Mouse (Mus musculus): Measurements from ENCODE around the gene Cped1. TPM values are rescaled to one million over a fixed set of nuclear protein-coding genes. Genes with fewer than 3 reads are reported as not detected.
"Not testable (repeated sequence)": the region's sequence is repeated elsewhere in the genome, so short reads cannot be mapped to it uniquely, and the experiment has no call there.

Gene Cped1
- polyA plus RNA-seq, 1 experiment from 2014 or later: 25.0 TPM

DNA sequence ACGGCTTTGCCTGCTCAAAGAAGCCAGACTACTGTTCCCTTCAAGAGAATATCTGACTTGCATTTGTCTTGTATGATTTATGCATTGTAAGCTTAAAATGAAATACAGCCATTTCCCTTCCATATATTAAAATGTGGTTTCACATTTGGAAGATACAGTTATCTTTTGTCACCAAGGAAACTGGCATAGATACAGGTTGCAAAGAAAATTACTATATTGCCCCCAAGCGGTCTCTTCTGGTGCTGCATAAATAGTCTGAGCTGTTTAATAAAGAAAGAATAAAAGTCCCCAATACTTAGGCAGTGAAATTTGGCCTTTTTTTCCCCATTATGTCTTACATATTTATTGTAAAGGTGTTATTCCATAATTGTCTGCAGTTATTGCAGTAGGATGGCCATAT, 112.0 kb downstream of the Cped1 start:
- whole genome bisulfite sequencing: 33% methylated on average over 2 of the region's 2 CpGs
- H3K9ac ChIP-seq: no peak overlapping the region
- no peaks in the 10 kb centered on the region for H3K9me3 ChIP-seq
- no peaks in the 10 kb centered on the region for H3K36me3 ChIP-seq
- no peak overlapping the region for H3K4me3 ChIP-seq
- no peak for ATAC-seq (ENCODE audit: borderline replicate concordance, extremely low read depth, low FRiP score, low TSS enrichment)
- no peak overlapping the region for H3K27ac ChIP-seq
- no peak overlapping the region for H3K4me2 ChIP-seq
- H3K27me3 ChIP-seq: no peaks in the 10 kb centered on the region
- H3K4me1 ChIP-seq: no peaks in the 10 kb centered on the region

- H3K27ac ChIP-seq: no peak overlapping the region
- H3K36me3 ChIP-seq: no peaks in the 10 kb centered on the region
- no peak for ATAC-seq (ENCODE audit: borderline replicate concordance, extremely low read depth, low FRiP score, low TSS enrichment)
- WGBS: 70% methylated on average over 5 of the region's 5 CpGs
- H3K4me1 ChIP-seq: no peaks in the 10 kb centered on the region
- no peak overlapping the region for H3K9ac ChIP-seq
- no peak overlapping the region for H3K4me2 ChIP-seq
- no peak overlapping the region for H3K4me3 ChIP-seq
- no peaks in the 10 kb centered on the region for H3K27me3 ChIP-seq
- no peaks in the 10 kb centered on the region for H3K9me3 ChIP-seq
Observed at GRCm38 (mm10) chr6:22099832-22100231, 114.1 kb downstream of the Cped1 start.

DNA sequence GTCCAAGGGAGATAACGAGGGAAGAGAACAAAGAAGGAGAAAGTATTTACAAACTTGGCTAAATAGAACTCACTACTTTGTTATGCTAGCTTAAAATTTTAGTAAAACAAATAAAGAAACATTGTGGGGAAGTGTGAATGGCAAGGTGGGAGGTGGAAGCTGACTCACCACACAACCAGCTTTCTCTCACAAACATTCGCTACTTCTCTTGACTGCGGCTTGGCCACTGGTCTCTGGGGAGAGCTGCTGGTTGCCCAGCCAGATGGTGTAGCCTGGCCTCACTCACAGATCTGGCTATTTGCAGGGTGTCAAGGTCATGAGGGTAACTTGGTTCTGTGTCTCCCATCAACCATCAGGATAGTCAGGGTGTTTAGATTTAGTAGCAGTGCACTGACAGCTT, 116.2 kb downstream of the Cped1 start:
- Histone ChIP-seq H3K27me3 (no peaks in the 10 kb centered on the region), H3K4me1 (no peaks in the 10 kb centered on the region), H3K36me3 (no peaks in the 10 kb centered on the region), H3K9ac (no peak overlapping the region), H3K4me3 (no peak overlapping the region), H3K27ac (no peak overlapping the region), H3K9me3 (no peaks in the 10 kb centered on the region), H3K4me2 (no peak overlapping the region)
- 59% methylated on average over 3 of the region's 3 CpGs for WGBS
- ATAC-seq (ENCODE audit: borderline replicate concordance, extremely low read depth, low FRiP score, low TSS enrichment): no peak

GRCm38 (mm10) chr6:22102752-22103151, 117.0 kb downstream of the Cped1 start:
- 85% methylated on average over 4 of the region's 4 CpGs for WGBS
- H3K27me3 ChIP-seq: no peaks in the 10 kb centered on the region
- ATAC-seq (ENCODE audit: borderline replicate concordance, extremely low read depth, low FRiP score, low TSS enrichment): no peak

GRCm38 (mm10) chr6:22103713-22104112, 118.0 kb downstream of the Cped1 start:
- H3K9ac ChIP-seq: no peak overlapping the region
- H3K36me3 ChIP-seq: no peaks in the 10 kb centered on the region
- 87% methylated on average over 3 of the region's 3 CpGs for WGBS
- H3K4me1 ChIP-seq: no peaks in the 10 kb centered on the region
- H3K4me3 ChIP-seq: no peak overlapping the region
- no peaks in the 10 kb centered on the region for H3K9me3 ChIP-seq
- no peaks in the 10 kb centered on the region for H3K27me3 ChIP-seq
- ATAC-seq (ENCODE audit: borderline replicate concordance, extremely low read depth, low FRiP score, low TSS enrichment): no peak
- H3K4me2 ChIP-seq: no peak overlapping the region
- H3K27ac ChIP-seq: no peak overlapping the region

More at GRCm38 (mm10) chr6:22102752-22103151, 117.0 kb downstream of the Cped1 start:
- no peak overlapping the region for H3K27ac ChIP-seq
- no peaks in the 10 kb centered on the region for H3K9me3 ChIP-seq
- H3K9ac ChIP-seq: no peak overlapping the region
- H3K4me3 ChIP-seq: no peak overlapping the region
- H3K36me3 ChIP-seq: no peaks in the 10 kb centered on the region
- no peaks in the 10 kb centered on the region for H3K4me1 ChIP-seq
- H3K4me2 ChIP-seq: no peak overlapping the region

- 39% methylated on average over 8 of the region's 8 CpGs for WGBS
- H3K4me3 ChIP-seq: no peak overlapping the region
Observed at GRCm38 (mm10) chr6:22104211-22104610, 118.5 kb downstream of the Cped1 start.

DNA sequence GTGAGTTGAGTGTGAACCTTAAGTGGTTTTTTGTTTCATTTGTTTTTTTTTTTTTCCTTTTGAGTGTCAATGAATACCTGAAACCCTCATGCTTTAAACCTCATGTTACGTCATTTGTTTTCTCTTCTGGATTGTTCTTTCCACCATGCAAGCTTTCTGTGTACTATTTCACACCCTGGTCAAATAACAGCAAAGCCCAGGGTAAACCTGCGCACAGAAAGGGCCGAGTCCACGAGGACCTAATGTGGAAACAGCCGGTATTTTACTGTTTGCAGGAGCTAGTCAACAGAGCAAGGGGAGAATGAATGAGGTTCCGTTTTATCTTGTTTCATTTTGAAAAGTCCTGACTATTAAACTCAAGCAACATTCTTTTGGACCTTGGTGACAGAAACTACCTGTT, 128.4 kb downstream of the Cped1 start:
- Histone ChIP-seq H3K36me3 (no peaks in the 10 kb centered on the region), H3K27ac (no peak overlapping the region), H3K4me2 (no peak overlapping the region), H3K9me3 (no peaks in the 10 kb centered on the region), H3K27me3 (no peaks in the 10 kb centered on the region), H3K4me3 (no peak overlapping the region), H3K9ac (no peak overlapping the region), H3K4me1 (no peaks in the 10 kb centered on the region)
- WGBS: 70% methylated on average over 6 of the region's 6 CpGs
- no peak for ATAC-seq (ENCODE audit: borderline replicate concordance, extremely low read depth, low FRiP score, low TSS enrichment)

More at GRCm38 (mm10) chr6:22104211-22104610, 118.5 kb downstream of the Cped1 start:
- no peaks in the 10 kb centered on the region for H3K27me3 ChIP-seq
- H3K36me3 ChIP-seq: no peaks in the 10 kb centered on the region
- H3K4me1 ChIP-seq: no peaks in the 10 kb centered on the region
- H3K9ac ChIP-seq: no peak overlapping the region
- no peak overlapping the region for H3K4me2 ChIP-seq
- no peaks in the 10 kb centered on the region for H3K9me3 ChIP-seq
- ATAC-seq (ENCODE audit: borderline replicate concordance, extremely low read depth, low FRiP score, low TSS enrichment): no peak
- H3K27ac ChIP-seq: no peak overlapping the region

GRCm38 (mm10) chr6:22116679-22117078, 131.0 kb downstream of the Cped1 start:
- Histone ChIP-seq H3K9me3 (no peaks in the 10 kb centered on the region), H3K27ac (no peak overlapping the region), H3K9ac (no peak overlapping the region), H3K27me3 (no peaks in the 10 kb centered on the region), H3K4me3 (no peak overlapping the region), H3K36me3 (no peaks in the 10 kb centered on the region), H3K4me1 (no peaks in the 10 kb centered on the region), H3K4me2 (no peak overlapping the region)
- WGBS: 89% methylated on average over 1 of the region's 1 CpGs
- ATAC-seq (ENCODE audit: borderline replicate concordance, extremely low read depth, low FRiP score, low TSS enrichment): no peak

GRCm38 (mm10) chr6:22122080-22122479, 136.4 kb downstream of the Cped1 start:
- no peak overlapping the region for H3K4me2 ChIP-seq
- no peaks in the 10 kb centered on the region for H3K4me1 ChIP-seq
- no peak for ATAC-seq (ENCODE audit: borderline replicate concordance, extremely low read depth, low FRiP score, low TSS enrichment)
- 39% methylated on average over 12 of the region's 12 CpGs for WGBS
- H3K27ac ChIP-seq: no peak overlapping the region
- no peaks in the 10 kb centered on the region for H3K36me3 ChIP-seq
- no peaks in the 10 kb centered on the region for H3K9me3 ChIP-seq
- no peak overlapping the region for H3K4me3 ChIP-seq
- H3K9ac ChIP-seq: no peak overlapping the region
- no peaks in the 10 kb centered on the region for H3K27me3 ChIP-seq

- H3K9ac ChIP-seq: no peak overlapping the region
- 76% methylated on average over 1 of the region's 1 CpGs for WGBS
- no peak overlapping the region for H3K27ac ChIP-seq
- H3K4me3 ChIP-seq: no peak overlapping the region
- no peaks in the 10 kb centered on the region for H3K27me3 ChIP-seq
- H3K4me2 ChIP-seq: no peak overlapping the region
- no peaks in the 10 kb centered on the region for H3K4me1 ChIP-seq
- ATAC-seq (ENCODE audit: borderline replicate concordance, extremely low read depth, low FRiP score, low TSS enrichment): no peak
- H3K36me3 ChIP-seq: no peaks in the 10 kb centered on the region
- H3K9me3 ChIP-seq: no peaks in the 10 kb centered on the region
Observed at GRCm38 (mm10) chr6:22122693-22123092, 137.0 kb downstream of the Cped1 start.

GRCm38 (mm10) chr6:22123332-22123731, 137.6 kb downstream of the Cped1 start:
- Histone ChIP-seq H3K4me1 (no peaks in the 10 kb centered on the region), H3K9me3 (no peaks in the 10 kb centered on the region), H3K36me3 (no peaks in the 10 kb centered on the region), H3K9ac (no peak overlapping the region), H3K27me3 (no peaks in the 10 kb centered on the region), H3K4me3 (no peak overlapping the region), H3K4me2 (no peak overlapping the region), H3K27ac (no peak overlapping the region)
- WGBS: 55% methylated on average over 3 of the region's 3 CpGs
- ATAC-seq (ENCODE audit: borderline replicate concordance, extremely low read depth, low FRiP score, low TSS enrichment): no peak

DNA sequence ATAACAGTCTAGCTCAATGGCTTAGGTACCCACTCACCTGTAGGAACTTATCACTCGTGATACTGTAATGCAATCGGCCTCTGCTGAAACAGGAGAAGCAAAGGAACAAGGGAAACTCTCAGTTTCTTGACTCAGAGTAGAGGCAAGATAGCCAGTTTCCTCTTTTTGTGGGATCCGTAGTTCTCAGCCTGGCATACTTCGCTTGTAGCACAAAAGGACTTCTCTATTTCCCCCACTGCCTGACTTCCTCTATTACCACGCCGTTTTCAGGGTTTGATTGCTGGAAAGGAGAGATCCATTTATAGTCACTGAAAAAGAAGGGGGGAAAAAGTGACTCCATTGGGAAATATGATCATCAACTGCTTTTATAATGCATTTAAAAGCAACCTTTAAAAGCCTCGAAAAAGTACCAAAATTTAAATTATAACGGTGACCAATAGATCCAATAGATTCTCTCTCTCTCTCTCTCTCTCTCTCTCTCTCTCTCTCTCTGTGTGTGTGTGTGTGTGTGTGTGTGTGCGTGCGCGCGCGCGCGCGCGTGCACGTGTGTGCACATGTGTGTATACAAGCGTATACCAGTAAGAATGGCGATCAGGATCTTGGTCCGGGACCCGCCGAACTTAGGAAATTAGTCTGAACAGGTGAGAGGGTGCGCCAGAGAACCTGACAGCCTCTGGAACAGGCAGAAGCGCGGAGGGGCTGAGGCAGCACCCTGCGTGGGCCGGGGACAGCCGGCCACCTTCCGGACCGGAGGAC, 139.0 kb downstream of the Cped1 start:
- not testable (repeated sequence) for H3K27me3 ChIP-seq; H3K4me2 ChIP-seq; H3K9me3 ChIP-seq; H3K9ac ChIP-seq; H3K4me3 ChIP-seq; ATAC-seq (ENCODE audit: borderline replicate concordance, extremely low read depth, low FRiP score, low TSS enrichment); H3K4me1 ChIP-seq; H3K36me3 ChIP-seq; H3K27ac ChIP-seq
- 73% methylated on average over 24 of the region's 31 CpGs for WGBS
